Mouse (Mus musculus) thymus, postnatal 10 days (tissue): ENCODE measurements around the gene Adcy7.
A peak's percentile ranks its signal among the peaks of the same experiment; 100 is the strongest.

Source experiments
- DNase-seq, 2 experiments: peaks; one replicate each; pipeline ENCODE4 v3.0.0; 2021; ENCODE audit warnings: low spot score in 2 of 2

Gene Adcy7

GRCm38 (mm10) chr8:88330816-88331215, 58.6 kb downstream of the Adcy7 start:
- no peak for DNase-seq

GRCm38 (mm10) chr8:88334384-88334783, 62.2 kb downstream of the Adcy7 start:
- DNase-seq, result no peak

GRCm38 (mm10) chr8:88334975-88335374, 62.8 kb downstream of the Adcy7 start:
- no peak for DNase-seq

- DNase-seq, result no peak
Measured at GRCm38 (mm10) chr8:88339221-88339620, 67.0 kb downstream of the Adcy7 start.

GRCm38 (mm10) chr8:88339887-88340695, 67.9 kb downstream of the Adcy7 start:
- DNase-seq, result no peak

- DNase-seq, result no peak
Measured at GRCm38 (mm10) chr8:88342026-88342425, 69.8 kb downstream of the Adcy7 start.

- DNase-seq, result no peak
Measured at GRCm38 (mm10) chr8:88349046-88349445, 76.8 kb downstream of the Adcy7 start.

GRCm38 (mm10) chr8:88357226-88357933, 85.2 kb downstream of the Adcy7 start:
- no peak for DNase-seq

GRCm38 (mm10) chr8:88357946-88358345, 85.7 kb downstream of the Adcy7 start:
- DNase-seq, result no peak

GRCm38 (mm10) chr8:88359959-88360358, 87.8 kb downstream of the Adcy7 start:
- DNase-seq, result no peak

GRCm38 (mm10) chr8:88361044-88361707, 89.0 kb downstream of the Adcy7 start:
- peak; percentile 18 to 31 for DNase-seq

- DNase-seq, result peak; percentile 71 to 90
Measured at GRCm38 (mm10) chr8:88361708-88362428, 89.7 kb downstream of the Adcy7 start, which contains the start of gene Brd7. Gene Brd7, minus strand, starts transcription at chr8:88362194.

- peak in 1 of 2 experiments; percentile 17 for DNase-seq
Measured at GRCm38 (mm10) chr8:88362446-88363150, 90.4 kb downstream of the Adcy7 start.

GRCm38 (mm10) chr8:88369221-88369620, 97.0 kb downstream of the Adcy7 start:
- DNase-seq, result no peak

GRCm38 (mm10) chr8:88369805-88370204, 97.6 kb downstream of the Adcy7 start:
- no peak for DNase-seq

GRCm38 (mm10) chr8:88371522-88371921, 99.3 kb downstream of the Adcy7 start:
- DNase-seq, result no peak

- DNase-seq, result peak; percentile 41 to 50
Measured at GRCm38 (mm10) chr8:88376836-88377582, 104.8 kb downstream of the Adcy7 start.
